In genomic region chr7:132753518-132754388, GRCm38 (mm10) we compare ENCODE assay signal across 9 mouse cellular contexts. TPM values are rescaled to one million over a fixed set of nuclear protein-coding genes. Genes with fewer than 3 reads are reported as not detected.
DNase-seq lines count a peak whose midpoint lies in the region; ATAC-seq lines count a peak whose summit lies in the region.
"Had no signal": no experiment of that assay in that cellular context is flagged by ENCODE, and none has a peak within 500 bp of the region (broad histone marks: within the 10 kb centered on the region; RNA-seq: fewer than 3 reads in every experiment).

No protein-coding gene starts in this region.

- no peak overlapping the region for H3K4me3 ChIP-seq in heart, embryonic 13.5 days
- H3K4me3 ChIP-seq in embryonic facial prominence, embryonic 10.5 days, result no peak overlapping the region; the same call in 1 of the 2 replicates
- H3K4me3 ChIP-seq in heart, embryonic 16.5 days (ENCODE audit: low read length), result no peak overlapping the region

- peak overlapping the region; percentile 40 for H3K9ac ChIP-seq in heart, embryonic 13.5 days
- peak overlapping the region; percentile 11; the same call in 1 of the 2 replicates for H3K9ac ChIP-seq in heart, embryonic 16.5 days (ENCODE audit: low read length)

- H3K4me2 ChIP-seq in heart, embryonic 13.5 days, result no peak overlapping the region
- no peak overlapping the region for H3K4me2 ChIP-seq in heart, embryonic 16.5 days (ENCODE audit: low read depth, low read length)

- H3K27ac ChIP-seq in heart, embryonic 13.5 days (replicated peaks), result peak overlapping the region; percentile 69
- peak overlapping the region; percentile 74 for H3K27ac ChIP-seq in embryonic facial prominence, embryonic 10.5 days (replicated peaks)
- H3K27ac ChIP-seq in heart, embryonic 16.5 days (ENCODE audit: low read length), result peak overlapping the region; percentile 36; the same call in 1 of the 2 replicates

- DNase-seq in heart, postnatal 14 days, result no peak
- peak; percentile 57 for DNase-seq in embryonic facial prominence, embryonic 10.5 days (ENCODE audit: low spot score)
- no peak for DNase-seq in right cerebral cortex, postnatal 25 days
- no peak for DNase-seq in left cerebral cortex, postnatal 14 days (ENCODE audit: low spot score in 2 of 2)

- peaks cover 29% of the 10 kb centered on the region for H3K36me3 ChIP-seq in heart, embryonic 13.5 days
- H3K36me3 ChIP-seq in embryonic facial prominence, embryonic 10.5 days (replicated peaks), result peaks cover 65% of the 10 kb centered on the region
- peaks cover 8% of the 10 kb centered on the region for H3K36me3 ChIP-seq in heart, embryonic 16.5 days (ENCODE audit: control insufficient read depth, insufficient read depth)

- no peak for ATAC-seq in heart, embryonic 13.5 days (ENCODE audit: extremely low read depth, insufficient number of reproducible peaks, low FRiP score, low TSS enrichment)
- ATAC-seq in heart, embryonic 16.5 days (replicated peaks; ENCODE audit: extremely low read depth, insufficient read depth, low FRiP score), result no peak
- ATAC-seq in megakaryocyte progenitor cell, adult 5-6 weeks (replicated peaks; ENCODE audit: poor library complexity), result peak; percentile 53; the same call in 1 of the 2 replicates
- no peak for ATAC-seq in erythroblast, adult 5-6 weeks (replicated peaks; ENCODE audit: low FRiP score, poor library complexity, severe bottlenecking)

- peaks cover 42% of the 10 kb centered on the region for H3K4me1 ChIP-seq in heart, embryonic 13.5 days
- peaks cover 23% of the 10 kb centered on the region for H3K4me1 ChIP-seq in embryonic facial prominence, embryonic 10.5 days
- H3K4me1 ChIP-seq in heart, embryonic 16.5 days (ENCODE audit: control insufficient read depth, insufficient read depth, low read length), result peaks cover 31% of the 10 kb centered on the region

- no peaks in the 10 kb centered on the region for H3K9me3 ChIP-seq in heart, embryonic 13.5 days
- no peaks in the 10 kb centered on the region for H3K9me3 ChIP-seq in embryonic facial prominence, embryonic 10.5 days
- no peaks in the 10 kb centered on the region for H3K9me3 ChIP-seq in heart, embryonic 16.5 days (replicated peaks; ENCODE audit: control insufficient read depth, low read length)
- H3K9me3 ChIP-seq: G1E had no signal

- intact Hi-C loops in heart, postnatal 14 days (cut with DNase I), result no loop called here
- intact Hi-C loops in left cerebral cortex, postnatal 14 days (cut with DNase I), result no loop called here

- WGBS in heart, embryonic 13.5 days, result 56% methylated on average over 4 of the region's 4 CpGs
- WGBS in embryonic facial prominence, embryonic 10.5 days, result 54% methylated on average over 4 of the region's 4 CpGs
- 57% methylated on average over 4 of the region's 4 CpGs for WGBS in heart, embryonic 16.5 days

- no peaks in the 10 kb centered on the region for H3K27me3 ChIP-seq in heart, embryonic 13.5 days (replicated peaks)
- no peaks in the 10 kb centered on the region for H3K27me3 ChIP-seq in embryonic facial prominence, embryonic 10.5 days (replicated peaks; ENCODE audit: low read depth, poor library complexity, severe bottlenecking)
- H3K27me3 ChIP-seq in heart, embryonic 16.5 days (ENCODE audit: control insufficient read depth, insufficient read depth, low read length), result no peaks in the 10 kb centered on the region

RNA-seq across cellular contexts. Expression of gene Fam53b, which starts 59.9 kb away (rescaled TPM):
- 12.5 and 15.7 TPM in 2 replicates for polyA plus RNA-seq in heart, embryonic 13.5 days (2015; fragmentation: Nextera tagmentation; extraction: Ambion mirVana)
- total RNA-seq in heart, postnatal 14 days (2021), result 10 to 100 TPM; 29.2 to 34.1 TPM
- polyA plus RNA-seq in embryonic facial prominence, embryonic 10.5 days (2016; fragmentation: Nextera tagmentation; extraction: Ambion mirVana), result 29.4 and 29.9 TPM in 2 replicates
- 16.4 and 21.8 TPM in 2 replicates for polyA plus RNA-seq in heart, embryonic 16.5 days (2015; fragmentation: Nextera tagmentation; extraction: Ambion mirVana)
- 16.0 and 21.5 TPM in 2 replicates for total RNA-seq in megakaryocyte progenitor cell, adult 5-6 weeks (2015)
- total RNA-seq in megakaryocyte progenitor cell, adult 5-6 weeks (2017), result 12.2 and 15.9 TPM in 2 replicates
- 10 to 100 TPM; 24.8 to 27.8 TPM for total RNA-seq in left cerebral cortex, postnatal 14 days (2021)
- total RNA-seq in erythroblast, adult 5-6 weeks (2015; ENCODE audit: low replicate concordance), result 119 and 143 TPM in 2 replicates
- 126 and 169 TPM in 2 replicates for total RNA-seq in erythroblast, adult 5-6 weeks (2017; ENCODE audit: low replicate concordance)
